Mouse (Mus musculus) forebrain, embryonic 16.5 days (tissue): ENCODE data around the gene Supt5. TPM values are rescaled to one million over a fixed set of nuclear protein-coding genes. Genes with fewer than 3 reads are reported as not detected.
A peak's percentile ranks its signal among the peaks of the same experiment; 100 is the strongest.

Experiments
- ATAC-seq: fragments of 200-750 bp; cut with Nextera tagmentation; 2 replicates; pipeline ENCODE4 v1.8.0; 2017; ENCODE audit warnings: mild to moderate bottlenecking, moderate library complexity
- H3K27ac ChIP-seq: fragments of 300-500 bp; sonication (generic); 2 replicates; pipeline ENCODE4 v1.5.1; 2014; ENCODE audit warnings: low read length, control low read depth
- H3K27me3 ChIP-seq: fragments of 300-500 bp; sonication (generic); replicated peaks from 2 replicates; pipeline ENCODE4 v1.6.1; 2014; ENCODE audit warnings: low read length; ENCODE audit not compliant: control insufficient read depth, insufficient read depth
- H3K36me3 ChIP-seq: fragments of 300-500 bp; sonication (generic); 2 replicates; pipeline ENCODE4 v1.6.1; 2014; ENCODE audit not compliant: control insufficient read depth, insufficient read depth
- H3K4me1 ChIP-seq: fragments of 300-500 bp; sonication (generic); replicated peaks from 2 replicates; pipeline ENCODE4 v1.6.1; 2014; ENCODE audit warnings: low read length; ENCODE audit not compliant: control insufficient read depth, insufficient read depth
- H3K4me2 ChIP-seq: fragments of 300-500 bp; sonication (generic); 2 replicates; pipeline ENCODE4 v1.6.1; 2014; ENCODE audit warnings: mild to moderate bottlenecking, low read length, control low read depth
- H3K4me3 ChIP-seq: fragments of 300-500 bp; sonication (generic); replicated peaks from 2 replicates; pipeline ENCODE4 v1.5.1; 2014; ENCODE audit warnings: mild to moderate bottlenecking, low read length, control low read depth
- H3K9ac ChIP-seq: fragments of 300-500 bp; sonication (generic); replicated peaks from 2 replicates; pipeline ENCODE4 v1.6.1; 2014; ENCODE audit warnings: low read depth, low read length, control low read depth
- H3K9me3 ChIP-seq: fragments of 300-500 bp; sonication (generic); 2 replicates; pipeline ENCODE4 v1.6.1; 2016; ENCODE audit warnings: low read length; ENCODE audit not compliant: control insufficient read depth
- WGBS: fragments of 180-500 bp; shearing (Covaris S2); extraction: QIAGEN DNeasy Blood & Tissue Kit; methylation state at CpG from one replicate; pipeline ENCODE4 v1.1.7; 2014; 5-methylcytosine and 5-hydroxymethylcytosine counted together
- polyA plus RNA-seq: library from polyadenylated mRNA; unstranded; fragments of >200 nt; fragmentation: Nextera tagmentation; extraction: Ambion mirVana; gene quantifications from 2 replicates; pipeline ENCODE4 v1.2.1, GENCODE M21; 2015

The Supt5 gene
- polyA plus RNA-seq, 1 experiment from 2014 or later, result 118 TPM

- peak overlapping the region; percentile 37 for H3K4me2 ChIP-seq
- H3K27me3 ChIP-seq, result peaks cover 2% of the 10 kb centered on the region
- ATAC-seq, result no peak
- no peak overlapping the region for H3K27ac ChIP-seq
- no peaks in the 10 kb centered on the region for H3K36me3 ChIP-seq
- 6% methylated on average over 43 of the region's 43 CpGs for WGBS
- peaks cover 25% of the 10 kb centered on the region for H3K4me1 ChIP-seq
- peak overlapping the region; percentile 16; the same call in 1 of the 2 replicates for H3K9ac ChIP-seq
- H3K9me3 ChIP-seq, result no peaks in the 10 kb centered on the region
- H3K4me3 ChIP-seq, result peak overlapping the region; percentile 6; the same call in 1 of the 2 replicates
These were observed 39.5 kb downstream of the Supt5 start for GRCm38 (mm10) chr7:28298837-28299625.

- H3K27ac ChIP-seq, result no peak overlapping the region
- H3K27me3 ChIP-seq, result peaks cover 36% of the 10 kb centered on the region
These were observed 44.1 kb downstream of the Supt5 start for GRCm38 (mm10) chr7:28294481-28294880.

GRCm38 (mm10) chr7:28290638-28291590 is 47.6 kb downstream of the Supt5 start, which contains the start of gene Selenov:
TSS of gene Selenov (minus strand) at chr7:28291186.
- peak; percentile 37; the same call in 1 of the 2 replicates for ATAC-seq
- H3K4me2 ChIP-seq, result peak within 1 kb of the TSS; percentile 40

More at GRCm38 (mm10) chr7:28294481-28294880, 44.1 kb downstream of the Supt5 start:
- H3K9me3 ChIP-seq, result no peaks in the 10 kb centered on the region
- H3K36me3 ChIP-seq, result no peaks in the 10 kb centered on the region
- peak overlapping the region; percentile 68 for H3K9ac ChIP-seq
- ATAC-seq, result peak; percentile 79
- H3K4me1 ChIP-seq, result peaks cover 20% of the 10 kb centered on the region
- peak overlapping the region; percentile 73 for H3K4me2 ChIP-seq
- under 1% methylated on average over 50 of the region's 63 CpGs for WGBS
- H3K4me3 ChIP-seq, result peak overlapping the region; percentile 56

GRCm38 (mm10) chr7:28290165-28290564 is 48.4 kb downstream of the Supt5 start:
- H3K4me2 ChIP-seq, result peak overlapping the region; percentile 40
- WGBS, result under 1% methylated on average over 12 of the region's 18 CpGs
- no peak overlapping the region for H3K27ac ChIP-seq
- no peak overlapping the region for H3K9ac ChIP-seq
- H3K4me3 ChIP-seq, result peak overlapping the region; percentile 25
- H3K36me3 ChIP-seq, result no peaks in the 10 kb centered on the region
- peaks cover 14% of the 10 kb centered on the region for H3K4me1 ChIP-seq
- no peaks in the 10 kb centered on the region for H3K9me3 ChIP-seq
- 0 out of 2 replicates have a peak, but pooled peaks have one; percentile 19 for ATAC-seq
- H3K27me3 ChIP-seq, result peaks cover 49% of the 10 kb centered on the region

More at GRCm38 (mm10) chr7:28290638-28291590, 47.6 kb downstream of the Supt5 start, which contains the start of gene Selenov:
- peak within 1 kb of the TSS; percentile 25 for H3K4me3 ChIP-seq
- H3K36me3 ChIP-seq, result no peaks in the 10 kb centered on the region
- H3K9me3 ChIP-seq, result no peaks in the 10 kb centered on the region
- H3K9ac ChIP-seq, result peak within 1 kb of the TSS; percentile 32; the same call in 1 of the 2 replicates
- under 1% methylated on average over 52 of the region's 52 CpGs for WGBS
- peaks cover 49% of the 10 kb centered on the region for H3K27me3 ChIP-seq
- H3K4me1 ChIP-seq, result peaks cover 14% of the 10 kb centered on the region
- no peak within 1 kb of the TSS for H3K27ac ChIP-seq

GRCm38 (mm10) chr7:28280630-28281029 is 57.9 kb downstream of the Supt5 start:
- no peak for ATAC-seq
- Histone ChIP-seq H3K4me2 (no peak overlapping the region), H3K9me3 (no peaks in the 10 kb centered on the region), H3K27ac (no peak overlapping the region), H3K36me3 (no peaks in the 10 kb centered on the region), H3K4me3 (no peak overlapping the region), H3K9ac (no peak overlapping the region), H3K27me3 (no peaks in the 10 kb centered on the region), H3K4me1 (peaks cover 17% of the 10 kb centered on the region)
- 82% methylated on average over 7 of the region's 7 CpGs for WGBS

- H3K4me3 ChIP-seq, result peak overlapping the region; percentile 74
- H3K27me3 ChIP-seq, result no peaks in the 10 kb centered on the region
- peak overlapping the region; percentile 62 for H3K4me2 ChIP-seq
- H3K4me1 ChIP-seq, result peaks cover 17% of the 10 kb centered on the region
- 86% methylated on average over 7 of the region's 7 CpGs for WGBS
- H3K36me3 ChIP-seq, result no peaks in the 10 kb centered on the region
- H3K9ac ChIP-seq, result peak overlapping the region; percentile 99
- no peak overlapping the region for H3K27ac ChIP-seq
- no peak for ATAC-seq
- H3K9me3 ChIP-seq, result no peaks in the 10 kb centered on the region
These were observed 60.3 kb downstream of the Supt5 start for GRCm38 (mm10) chr7:28278279-28278652.

- 4% methylated on average over 68 of the region's 68 CpGs for WGBS
- H3K9me3 ChIP-seq, result no peaks in the 10 kb centered on the region
- peak within 1 kb of the TSS; percentile 74 for H3K4me3 ChIP-seq
- peak within 1 kb of the TSS; percentile 99 for H3K9ac ChIP-seq
- peaks cover 17% of the 10 kb centered on the region for H3K4me1 ChIP-seq
- H3K4me2 ChIP-seq, result peak within 1 kb of the TSS; percentile 62
- no peaks in the 10 kb centered on the region for H3K36me3 ChIP-seq
- H3K27me3 ChIP-seq, result no peaks in the 10 kb centered on the region
- peak within 1 kb of the TSS; percentile 78 for H3K27ac ChIP-seq
- ATAC-seq, result peak; percentile 73
These were observed 60.8 kb downstream of the Supt5 start, which contains the start of gene Eid2b for GRCm38 (mm10) chr7:28277615-28278278. TSS of gene Eid2b (plus strand) at chr7:28277739.

- no peak; the same call in 1 of the 2 replicates for ATAC-seq
These were observed 61.3 kb downstream of the Supt5 start for GRCm38 (mm10) chr7:28277237-28277614.

More at GRCm38 (mm10) chr7:28277237-28277614, 61.3 kb downstream of the Supt5 start:
- Histone ChIP-seq H3K9ac (no peak overlapping the region), H3K9me3 (no peaks in the 10 kb centered on the region), H3K4me3 (no peak overlapping the region; the same call in 1 of the 2 replicates), H3K4me2 (no peak overlapping the region), H3K27ac (no peak overlapping the region), H3K27me3 (no peaks in the 10 kb centered on the region), H3K36me3 (peaks cover 3% of the 10 kb centered on the region; the same call in 1 of the 2 replicates), H3K4me1 (peaks cover 17% of the 10 kb centered on the region)
- 56% methylated on average over 8 of the region's 8 CpGs for WGBS
